Mouse (Mus musculus): ENCODE data around the gene Tbl3.
"Not testable (repeated sequence)": the region's sequence is repeated elsewhere in the genome, so short reads cannot be mapped to it uniquely, and the experiment has no call there.

Gene Tbl3

DNA sequence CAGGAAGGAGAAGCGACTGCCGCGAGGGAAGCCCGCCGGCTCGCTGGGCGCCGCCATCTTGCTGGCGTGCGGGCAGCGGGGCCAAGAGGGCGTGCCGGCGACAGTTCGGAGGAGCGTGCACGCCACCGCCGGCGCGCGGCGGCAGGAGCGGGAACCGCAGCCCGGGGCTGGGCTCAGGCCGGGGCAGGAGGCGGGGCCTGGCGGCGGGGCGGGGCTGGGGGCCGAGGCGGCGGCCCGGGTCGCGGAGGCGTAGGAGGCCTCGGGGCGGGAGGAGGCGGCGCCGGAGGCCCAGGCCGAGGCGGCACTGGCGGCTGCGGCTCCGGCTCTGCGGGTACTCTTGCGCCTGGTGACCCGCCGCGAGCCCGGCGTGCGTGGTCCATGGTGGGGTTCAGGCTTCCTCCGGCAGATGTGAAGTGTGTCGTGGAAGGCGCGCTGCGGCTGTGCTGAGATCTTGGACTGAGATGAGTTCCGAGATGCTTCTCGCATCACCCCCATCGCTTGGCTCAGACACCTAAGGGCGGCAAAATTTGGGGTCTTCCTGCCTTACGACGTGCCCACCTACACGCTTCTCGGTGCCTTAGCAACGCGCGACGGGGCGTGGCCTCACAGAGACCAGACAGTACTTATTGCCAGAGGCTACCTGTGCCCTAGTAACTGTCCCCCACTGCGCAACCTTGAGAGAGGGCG is 11.3 kb downstream of the Tbl3 start, which contains the start of the genes Gfer and Noxo1:
Gene Gfer (minus strand): TSS at position 146 of the 687 bp plus-strand sequence.
Gene Noxo1 (plus strand): TSS at position 224 of the 687 bp plus-strand sequence.
- peak; percentile 92 for DNase-seq (ENCODE audit: low read depth, low spot score)

DNA sequence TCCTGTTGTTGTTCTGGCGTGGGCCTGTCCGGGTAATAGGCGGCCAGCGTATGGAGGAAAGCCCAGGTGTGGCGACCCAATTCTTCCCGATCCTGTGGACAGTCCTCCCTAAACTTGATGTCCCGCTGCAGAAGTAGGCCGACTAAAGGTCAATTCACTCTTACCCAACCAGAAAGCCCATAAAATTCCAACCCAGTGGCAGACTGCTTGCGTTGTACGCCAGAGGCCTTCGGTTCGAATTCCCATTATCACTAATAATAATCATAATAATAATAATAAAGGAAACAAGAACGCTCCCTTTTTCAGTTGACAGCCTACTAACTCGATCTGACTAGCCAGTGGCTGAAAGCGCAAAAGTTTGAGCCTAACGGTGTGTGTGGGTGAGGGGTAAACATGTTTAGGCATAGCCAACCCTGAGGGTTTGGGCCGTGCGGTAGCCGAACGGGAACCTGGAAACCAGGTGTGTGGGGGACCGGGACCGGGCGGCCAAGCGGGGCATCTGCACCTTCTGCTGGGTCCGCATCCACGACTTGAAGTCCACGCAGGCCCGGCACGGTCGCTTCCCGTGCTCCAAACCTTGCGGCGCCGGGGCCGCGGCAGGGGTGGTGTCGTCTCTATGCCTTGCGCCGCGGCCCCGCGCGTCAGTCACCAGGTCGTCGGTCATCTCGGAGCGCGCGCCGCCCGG is 12.0 kb downstream of the Tbl3 start:
- no peak for DNase-seq (ENCODE audit: low read depth, low spot score)

DNA sequence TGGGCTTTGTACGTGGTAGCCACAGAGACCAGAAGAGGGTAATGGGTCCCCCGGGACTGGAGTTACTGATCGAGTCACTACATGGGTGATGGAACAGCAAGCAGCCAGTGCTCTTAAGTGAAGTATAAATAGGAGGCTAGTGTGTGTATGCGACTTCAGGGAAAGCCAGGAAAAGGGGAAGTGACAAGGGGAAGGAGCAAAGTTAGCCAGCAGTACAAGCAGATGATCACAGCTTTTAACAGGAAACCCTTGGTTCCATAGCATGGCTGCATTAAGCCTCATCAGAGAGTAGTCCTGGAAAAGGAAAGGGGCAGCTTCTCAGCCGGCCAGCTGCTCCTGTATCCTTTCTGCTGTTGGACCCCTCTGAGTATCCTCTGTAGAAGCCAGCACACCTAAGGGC is 15.1 kb downstream of the Tbl3 start:
- DNase-seq (ENCODE audit: low read depth, low spot score), result no peak

DNA sequence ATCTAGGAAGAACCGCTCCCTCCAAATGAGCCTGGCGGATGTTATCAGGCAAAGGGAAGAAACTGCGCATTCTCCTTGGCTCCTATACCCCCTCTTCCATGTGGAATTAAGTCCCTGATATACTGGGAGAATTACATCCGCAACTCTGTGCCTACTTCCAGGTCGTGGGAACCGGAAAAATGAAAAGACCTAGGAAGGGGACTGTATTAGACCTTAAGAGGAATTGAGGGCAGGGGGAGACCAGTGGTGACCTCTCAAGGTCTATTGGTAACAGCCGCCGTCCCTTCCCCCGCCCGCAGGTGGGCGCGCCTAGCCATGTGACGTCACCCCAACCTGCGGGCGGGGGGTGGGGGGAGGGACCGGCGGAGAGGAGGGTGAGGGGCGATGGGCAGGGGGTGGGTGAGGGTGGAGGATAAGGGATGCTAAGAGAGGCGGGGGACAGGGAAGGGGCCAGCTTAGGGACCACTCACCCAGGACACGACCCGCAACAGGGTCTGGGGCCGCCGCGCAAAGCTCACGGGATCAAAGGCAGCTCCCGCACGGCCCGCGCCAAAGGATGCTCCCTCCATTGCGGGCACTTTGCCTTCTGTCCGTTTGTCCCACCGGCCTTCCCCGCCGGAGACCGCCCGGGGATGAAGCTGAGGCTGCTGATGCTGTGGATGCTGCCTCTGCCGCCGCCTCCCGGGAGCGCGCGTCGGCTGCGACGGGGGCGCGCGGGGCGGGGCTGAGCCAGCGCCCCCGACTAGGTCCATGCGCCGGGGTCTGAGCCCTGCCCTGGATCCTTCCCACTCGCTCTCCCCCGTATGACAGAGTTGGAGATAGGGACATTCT is 18.0 kb downstream of the Tbl3 start, which contains the start of gene Syngr3:
Gene Syngr3 (minus strand): TSS at position 705 of the 831 bp plus-strand sequence.
- DNase-seq (ENCODE audit: low read depth, low spot score), result no peak

DNA sequence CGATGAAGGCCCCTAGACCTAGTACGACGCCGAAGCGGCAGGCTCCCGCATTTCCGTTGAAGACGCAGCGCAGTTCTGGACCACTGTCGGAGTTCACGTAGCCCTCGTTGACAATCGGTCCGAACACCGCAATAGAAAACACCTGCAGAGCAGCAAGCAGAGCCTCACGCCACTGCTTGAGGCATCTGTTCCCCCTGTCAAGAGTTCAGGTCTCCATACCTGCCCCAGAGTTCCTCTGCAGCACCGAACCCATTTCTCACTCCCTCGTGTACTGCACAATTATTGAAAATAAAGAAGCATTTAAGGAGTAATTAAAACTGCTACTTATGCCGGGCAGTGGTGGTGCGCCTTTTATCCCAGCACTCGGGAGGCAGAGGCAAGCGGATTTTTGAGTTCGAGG is 19.9 kb downstream of the Tbl3 start:
- no peak for DNase-seq (ENCODE audit: low read depth, low spot score)

DNA sequence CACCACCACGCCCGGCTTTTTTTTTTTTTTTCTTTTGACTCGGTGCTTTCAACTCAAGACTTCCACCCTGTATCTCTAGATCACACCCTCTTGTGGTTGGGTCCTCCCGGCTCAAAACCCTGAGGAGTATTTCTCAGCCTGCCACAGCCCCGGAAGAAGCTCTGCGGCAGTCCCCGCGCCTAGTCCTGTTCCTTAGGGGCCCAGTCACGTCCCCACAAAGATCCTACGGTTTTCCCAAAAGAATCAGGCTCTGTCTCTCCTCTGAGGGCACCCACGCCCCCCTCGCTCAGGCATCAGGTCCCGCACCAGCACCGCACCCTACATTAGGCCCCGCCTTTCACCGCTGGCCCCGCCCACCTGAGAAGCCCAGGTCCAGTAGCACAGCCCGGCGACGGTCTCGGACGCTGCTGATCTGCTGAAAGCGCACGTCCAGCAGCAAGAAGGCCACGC is 20.3 kb downstream of the Tbl3 start:
- peak; percentile 60 for DNase-seq (ENCODE audit: low read depth, low spot score)

DNA sequence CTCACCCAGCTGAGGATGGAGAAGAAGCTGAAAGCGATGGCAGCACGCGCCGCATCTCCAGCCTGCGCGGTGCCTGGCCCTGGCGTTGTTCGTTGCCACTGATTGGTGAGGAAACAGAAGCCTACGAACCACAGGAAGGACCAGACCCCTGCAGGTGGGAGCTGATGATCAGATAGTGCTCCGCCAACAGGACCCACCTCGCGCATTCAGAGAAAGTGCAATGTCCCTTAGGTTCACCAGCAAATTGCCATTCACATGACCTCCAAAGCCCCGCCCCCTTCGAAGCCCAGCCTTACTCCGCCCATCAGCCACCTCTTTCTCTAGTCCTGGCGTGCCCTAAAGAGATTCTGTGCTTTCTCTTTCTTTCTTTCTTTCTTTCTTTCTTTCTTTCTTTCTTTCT is 20.9 kb downstream of the Tbl3 start:
- DNase-seq (ENCODE audit: low read depth, low spot score), result peak; percentile 80

DNA sequence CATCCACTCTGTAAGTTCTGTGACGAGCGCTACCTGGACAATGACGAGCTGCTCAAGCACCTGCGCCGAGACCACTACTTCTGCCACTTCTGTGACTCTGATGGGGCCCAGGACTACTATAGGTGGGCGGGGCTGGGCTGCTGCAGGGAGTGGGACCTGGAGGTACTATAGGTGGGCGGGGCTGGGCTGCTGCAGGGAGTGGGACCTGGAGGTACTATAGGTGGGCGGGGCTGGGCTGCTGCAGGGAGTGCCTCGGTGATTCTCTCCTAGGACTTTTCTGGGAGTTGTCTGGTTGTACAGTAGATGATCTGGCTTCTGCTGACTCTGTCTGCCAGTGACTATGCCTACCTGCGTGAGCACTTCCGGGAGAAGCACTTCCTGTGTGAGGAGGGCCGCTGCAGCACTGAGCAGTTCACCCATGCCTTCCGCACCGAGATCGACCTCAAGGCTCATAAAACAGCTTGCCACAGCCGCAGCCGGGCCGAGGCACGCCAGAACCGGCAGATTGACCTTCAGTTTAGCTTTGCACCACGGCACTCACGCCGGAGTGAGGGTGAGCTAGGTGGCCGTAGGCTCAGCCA is 29.9 kb downstream of the Tbl3 start:
- DNase-seq (ENCODE audit: low read depth, low spot score), result peak; percentile 82

DNA sequence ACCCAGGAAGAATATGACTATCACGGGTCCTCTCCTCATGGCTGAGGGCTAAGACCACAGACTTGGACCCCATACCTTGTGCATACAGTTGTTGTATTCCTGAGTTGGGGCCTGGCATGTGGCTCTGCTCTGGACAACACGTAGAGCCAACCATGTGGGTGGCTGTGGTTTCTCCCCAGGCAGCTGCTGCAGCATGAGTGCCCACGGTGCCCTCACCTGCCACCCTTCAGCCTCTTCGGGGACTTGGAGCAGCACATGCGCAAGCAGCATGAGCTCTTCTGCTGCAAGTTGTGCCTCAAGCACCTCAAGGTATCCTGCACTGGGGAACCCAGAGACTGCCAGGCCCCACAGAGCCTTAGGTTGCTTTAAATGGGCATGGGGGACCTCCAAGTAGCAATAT is 30.6 kb downstream of the Tbl3 start:
- DNase-seq (ENCODE audit: low read depth, low spot score), result no peak

DNA sequence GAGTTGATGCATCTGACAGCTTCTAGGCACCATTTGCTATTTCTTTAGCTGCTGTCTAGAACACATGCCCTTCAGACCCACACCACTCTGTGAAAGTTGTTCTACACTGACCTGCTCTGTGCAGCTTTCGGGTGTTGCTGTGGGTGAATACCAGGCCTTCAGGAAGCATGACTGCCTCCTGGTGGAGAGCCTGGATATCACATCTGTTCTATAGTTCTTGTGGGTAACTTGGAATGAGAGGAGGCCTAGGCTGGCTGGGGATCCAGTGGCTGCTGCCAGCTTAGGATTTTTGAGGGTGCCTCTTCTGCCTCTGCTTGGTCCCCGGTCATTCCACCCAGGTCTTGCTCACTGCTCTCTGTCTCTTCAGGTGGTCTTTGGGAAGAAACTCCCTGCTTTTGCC is 31.3 kb downstream of the Tbl3 start:
- DNase-seq (ENCODE audit: low read depth, low spot score), result peak; percentile 87

DNA sequence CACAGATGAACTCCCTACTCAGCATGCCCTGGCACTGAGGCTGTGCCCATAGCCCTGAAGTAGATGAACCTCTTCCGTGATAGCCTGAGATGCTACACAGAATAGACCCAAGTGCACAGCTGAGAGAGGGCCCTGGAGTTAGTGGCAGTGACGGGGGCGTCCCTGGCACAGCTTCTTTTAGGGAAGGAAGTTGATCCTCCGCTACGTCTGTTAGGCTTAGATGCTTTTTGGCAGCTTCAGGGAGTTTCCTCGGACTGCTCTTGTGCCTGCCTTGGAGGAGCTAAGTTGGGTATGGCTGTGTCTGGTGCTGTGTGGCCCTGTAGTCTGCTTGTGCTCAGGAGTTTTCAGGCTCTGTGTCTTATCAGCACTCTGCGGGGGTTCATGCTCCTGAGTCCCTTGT is 33.2 kb downstream of the Tbl3 start:
- no peak for DNase-seq (ENCODE audit: low read depth, low spot score)

DNA sequence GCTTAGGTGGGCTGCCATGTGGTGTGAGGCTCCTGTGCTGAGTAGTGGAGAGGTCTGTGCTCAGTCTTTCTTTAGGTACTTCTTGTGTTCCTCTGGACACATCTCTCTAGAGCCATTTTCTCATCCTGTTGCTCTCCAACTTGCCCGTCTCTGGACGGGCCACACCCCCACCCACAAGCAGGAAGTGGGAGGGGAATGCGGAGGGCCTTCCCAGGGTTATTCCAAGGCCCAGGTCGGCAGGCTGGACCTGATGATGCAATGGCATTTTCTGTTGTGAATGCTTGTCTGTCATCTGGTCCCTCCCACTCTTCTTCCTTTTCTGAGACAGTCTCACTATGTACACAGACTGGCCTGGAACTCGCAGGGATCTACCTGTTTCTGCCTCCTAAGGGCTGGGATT is 35.3 kb downstream of the Tbl3 start:
- DNase-seq (ENCODE audit: low read depth, low spot score), result peak; percentile 66

DNA sequence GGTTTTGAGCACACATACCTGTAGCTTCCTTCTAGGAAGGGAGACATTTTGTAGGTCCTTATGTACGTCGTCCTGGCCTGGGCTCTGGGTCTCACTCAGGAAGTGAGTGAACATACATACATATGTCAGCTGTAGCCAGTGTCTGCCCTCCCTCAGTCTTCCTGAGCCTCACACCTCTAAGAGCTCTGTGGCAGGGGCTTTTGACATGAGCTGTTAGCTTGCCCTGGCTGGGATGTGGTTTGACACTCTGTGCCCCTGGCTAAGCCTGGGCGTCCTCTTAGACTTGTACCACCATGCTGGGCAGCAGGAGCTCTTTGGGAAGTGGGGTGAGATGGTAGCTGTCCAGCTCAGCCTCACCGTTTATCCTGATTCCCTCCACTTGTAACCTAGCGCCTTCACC is 36.1 kb downstream of the Tbl3 start:
- no peak for DNase-seq (ENCODE audit: low read depth, low spot score)

DNA sequence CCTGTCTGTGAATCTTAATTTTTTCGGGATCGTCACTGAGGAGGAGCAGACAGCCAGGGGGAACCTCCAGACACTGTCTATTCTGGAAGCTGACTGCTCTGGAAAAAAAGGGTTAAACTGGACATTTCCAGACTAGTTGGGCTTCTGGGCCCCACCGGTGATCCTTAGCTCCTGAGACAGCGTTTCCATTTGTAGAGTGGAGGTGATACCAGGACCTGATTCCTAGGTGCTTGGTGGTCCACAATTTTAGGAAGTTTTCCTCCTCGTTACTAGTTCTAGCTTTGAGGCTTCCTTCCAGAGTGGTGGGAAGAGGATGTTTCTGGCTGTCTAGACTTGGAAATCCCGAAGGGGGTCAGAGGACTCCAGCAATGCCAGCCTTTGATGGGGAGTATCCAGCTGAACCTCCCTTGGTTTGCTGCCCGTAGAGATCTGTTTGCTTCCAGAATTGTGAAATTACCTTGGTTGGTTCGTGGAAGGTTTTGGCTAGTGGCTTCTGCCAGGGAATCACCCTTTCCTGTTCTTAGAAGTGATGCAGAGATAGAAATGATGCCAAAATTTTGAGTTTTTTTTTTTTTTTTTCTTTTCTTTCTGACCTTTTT is 37.1 kb downstream of the Tbl3 start:
- DNase-seq (ENCODE audit: low read depth, low spot score), result no peak

DNA sequence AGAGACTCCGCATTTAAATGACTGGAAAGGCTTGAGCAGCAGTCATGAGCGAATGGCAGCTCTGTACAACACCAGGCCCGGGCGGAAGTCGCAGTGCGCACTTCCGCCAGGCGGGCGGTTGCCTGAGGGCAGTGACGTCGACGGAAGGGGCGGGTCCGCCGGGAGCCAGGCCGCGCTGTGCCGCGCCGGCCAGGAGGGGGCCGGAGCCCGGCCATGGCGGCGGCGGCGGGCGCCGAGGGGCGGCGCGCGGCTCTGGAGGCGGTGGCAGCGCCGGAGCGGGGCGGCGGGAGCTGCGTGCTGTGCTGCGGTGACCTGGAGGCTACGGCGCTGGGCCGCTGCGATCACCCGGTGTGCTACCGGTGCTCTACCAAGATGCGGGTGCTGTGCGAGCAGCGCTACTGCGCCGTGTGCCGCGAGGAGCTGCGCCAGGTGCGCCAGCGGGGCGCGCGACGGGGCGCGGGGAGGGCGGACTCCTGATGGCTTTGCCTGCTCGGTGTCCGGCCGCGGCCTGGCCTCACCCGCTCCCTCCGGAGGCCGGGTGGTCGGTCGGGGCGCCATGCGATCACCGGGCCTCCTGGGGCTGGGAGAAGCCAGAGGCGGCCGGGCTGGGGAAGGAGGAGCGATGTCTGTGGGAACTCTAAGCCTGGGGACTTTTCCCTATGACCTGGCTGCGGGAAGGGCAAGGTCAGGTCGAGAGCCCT is 37.8 kb downstream of the Tbl3 start, which contains the start of gene Zfp598:
Gene Zfp598 (plus strand): TSS at position 143 of the 701 bp plus-strand sequence.
- DNase-seq (ENCODE audit: low read depth, low spot score), result peak; percentile 90

DNA sequence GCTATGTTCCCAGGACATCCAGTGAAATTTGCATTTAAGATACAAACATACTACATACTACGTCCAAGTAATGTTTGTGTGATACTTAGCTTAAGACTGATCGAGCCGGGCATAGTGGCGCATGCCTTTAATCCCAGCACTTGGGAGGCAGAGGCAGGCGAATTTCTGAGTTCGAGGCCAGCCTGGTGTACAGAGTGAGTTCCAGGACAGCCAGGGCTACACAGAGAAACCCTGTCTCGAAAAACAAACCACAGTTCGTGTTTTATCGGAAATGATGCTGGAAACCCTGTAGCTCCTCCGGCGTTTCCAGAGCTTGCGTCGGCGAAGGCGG is 38.3 kb downstream of the Tbl3 start:
- not testable (repeated sequence) for DNase-seq (ENCODE audit: low read depth, low spot score)

DNA sequence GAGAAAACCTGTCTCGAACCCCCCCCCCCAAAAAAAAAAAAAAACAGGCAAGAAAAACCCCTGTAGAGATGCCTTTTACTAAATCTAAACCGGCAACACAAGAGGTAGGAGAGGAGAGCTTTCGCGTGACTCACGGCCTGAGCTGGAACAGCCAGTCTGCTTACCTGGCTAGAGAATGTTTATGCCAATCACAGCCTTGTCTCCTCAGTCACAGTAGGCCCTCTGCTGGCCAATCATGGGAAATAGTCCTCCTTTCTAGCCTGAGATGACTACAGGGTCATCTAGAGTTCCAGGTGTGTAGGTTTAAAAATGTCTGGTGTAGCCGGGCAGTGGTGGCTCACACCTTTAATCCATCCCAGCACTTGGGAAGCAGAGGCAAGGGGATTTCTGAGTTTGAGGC is 40.0 kb downstream of the Tbl3 start:
- peak; percentile 92 for DNase-seq (ENCODE audit: low read depth, low spot score)

DNA sequence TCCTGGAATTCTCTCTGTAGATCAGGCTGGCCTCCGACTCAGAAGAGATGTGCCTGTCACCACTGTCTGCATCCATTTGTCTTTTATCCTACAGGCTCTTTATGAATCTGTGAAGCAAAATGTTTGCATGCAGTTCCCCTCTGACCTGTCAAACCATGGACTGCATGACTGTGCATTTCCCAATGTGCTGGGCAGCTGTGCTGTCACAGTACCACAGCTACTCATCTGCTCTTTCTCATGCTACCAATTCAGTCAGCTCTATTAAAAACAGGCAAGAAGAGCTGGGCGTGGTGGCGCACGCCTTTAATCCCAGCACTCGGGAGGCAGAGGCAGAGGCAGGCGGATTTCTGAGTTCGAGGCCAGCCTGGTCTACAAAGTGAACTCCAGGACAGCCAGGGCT is 40.4 kb downstream of the Tbl3 start:
- DNase-seq (ENCODE audit: low read depth, low spot score), result not testable (repeated sequence)

DNA sequence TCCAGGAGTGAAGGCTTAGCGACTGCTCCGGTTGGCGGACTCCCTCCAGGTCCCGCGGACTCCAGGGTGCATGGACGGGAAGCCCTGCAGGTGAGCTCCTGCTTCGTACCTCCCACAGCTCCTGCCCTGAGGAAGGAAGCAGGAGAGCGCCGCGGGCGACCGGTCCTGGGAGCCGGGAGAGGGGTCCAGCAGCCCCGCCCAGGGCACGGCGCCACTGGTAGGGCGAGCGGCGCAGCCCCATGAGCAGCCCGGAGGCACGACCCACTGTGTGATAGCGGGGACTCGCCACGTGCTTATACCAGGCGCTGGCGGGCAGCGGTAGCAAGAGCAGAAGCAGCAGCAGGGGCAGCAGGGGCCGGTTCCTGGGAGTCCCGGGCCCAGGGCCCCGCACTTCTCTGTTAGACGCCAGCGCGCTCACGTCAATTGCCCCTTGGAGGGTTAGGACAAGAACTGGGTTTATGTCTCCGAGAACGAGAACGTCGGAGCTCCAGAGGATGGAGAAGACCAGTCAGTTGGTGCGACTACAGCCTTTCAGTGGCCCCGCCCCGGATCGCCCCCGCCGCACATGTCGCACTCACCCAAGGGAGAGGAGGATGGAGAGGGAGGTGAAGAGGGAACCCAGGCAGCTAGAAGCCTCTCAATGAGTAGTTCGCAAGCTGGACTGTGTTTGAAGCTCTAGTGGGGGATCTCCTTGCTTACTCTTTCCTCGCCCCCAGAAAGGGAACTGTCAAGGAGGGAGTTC is 49.3 kb downstream of the Tbl3 start, which contains the start of gene Npw:
Gene Npw (minus strand): TSS at position 441 of the 742 bp plus-strand sequence.
- DNase-seq (ENCODE audit: low read depth, low spot score), result peak; percentile 21

DNA sequence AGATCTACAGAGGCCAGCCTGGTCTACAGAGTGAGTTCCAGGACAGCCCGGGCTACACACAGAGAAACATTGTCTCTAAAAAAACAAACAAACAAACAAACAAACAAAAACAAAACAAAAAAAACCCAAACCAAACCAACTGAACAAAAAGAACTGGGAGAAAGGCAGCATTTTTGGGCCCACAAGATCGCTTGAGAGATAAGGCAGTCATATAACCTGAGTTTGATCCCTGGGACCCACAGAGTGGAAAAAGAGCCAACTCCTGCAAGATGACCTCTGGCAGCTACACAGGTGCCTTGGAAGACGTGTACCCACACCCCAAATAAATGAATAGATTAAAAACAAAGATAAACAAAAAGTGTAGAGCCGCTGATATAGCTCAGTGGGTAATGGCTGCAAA is 52.5 kb downstream of the Tbl3 start:
- no peak for DNase-seq (ENCODE audit: low read depth, low spot score)
